Mouse (Mus musculus): ENCODE data around the gene Dock2. TPM values are rescaled to one million over a fixed set of nuclear protein-coding genes. Genes with fewer than 3 reads are reported as not detected.
"Not testable (repeated sequence)": the region's sequence is repeated elsewhere in the genome, so short reads cannot be mapped to it uniquely, and the experiment has no call there.

The Dock2 gene
- polyA plus RNA-seq (2012; rRNA removed) = 0.34 and 0.51 TPM in 2 replicates

GRCm38 (mm10) chr11:34783587-34784043 lies at the start of gene Dock2:
Gene Dock2, minus strand, starts transcription at chr11:34783892.
- no peak for DNase-seq (ENCODE audit: low read depth)

GRCm38 (mm10) chr11:34832678-34833077 lies 49.0 kb upstream of the Dock2 start:
- no peak for DNase-seq (ENCODE audit: low read depth)
- no peak for TF ChIP-seq POLR2A (IDR thresholded peaks at IDR 0.05; ENCODE audit: borderline replicate concordance, extremely low read depth, insufficient read depth, insufficient read length, poor library complexity, severe bottlenecking)
- TF ChIP-seq CTCF (IDR thresholded peaks at IDR 0.05; ENCODE audit: borderline replicate concordance, extremely low read depth, insufficient read depth, insufficient read length) = no peak

More at GRCm38 (mm10) chr11:34783587-34784043, at the start of gene Dock2:
- no peak for TF ChIP-seq CTCF (IDR thresholded peaks at IDR 0.05; ENCODE audit: borderline replicate concordance, extremely low read depth, insufficient read depth, insufficient read length)
- no peak for TF ChIP-seq POLR2A (IDR thresholded peaks at IDR 0.05; ENCODE audit: borderline replicate concordance, extremely low read depth, insufficient read depth, insufficient read length, poor library complexity, severe bottlenecking)

GRCm38 (mm10) chr11:34827803-34828202 lies 44.1 kb upstream of the Dock2 start:
- no peak for TF ChIP-seq POLR2A (IDR thresholded peaks at IDR 0.05; ENCODE audit: borderline replicate concordance, extremely low read depth, insufficient read depth, insufficient read length, poor library complexity, severe bottlenecking)
- no peak for TF ChIP-seq CTCF (IDR thresholded peaks at IDR 0.05; ENCODE audit: borderline replicate concordance, extremely low read depth, insufficient read depth, insufficient read length)
- no peak for DNase-seq (ENCODE audit: low read depth)

GRCm38 (mm10) chr11:34826940-34827339 lies 43.2 kb upstream of the Dock2 start:
- TF ChIP-seq CTCF (IDR thresholded peaks at IDR 0.05; ENCODE audit: borderline replicate concordance, extremely low read depth, insufficient read depth, insufficient read length) (no peak), POLR2A (IDR thresholded peaks at IDR 0.05; ENCODE audit: borderline replicate concordance, extremely low read depth, insufficient read depth, insufficient read length, poor library complexity, severe bottlenecking) (no peak)
- no peak for DNase-seq (ENCODE audit: low read depth)

GRCm38 (mm10) chr11:34824791-34825190 lies 41.1 kb upstream of the Dock2 start:
- DNase-seq (ENCODE audit: low read depth) = no peak
- TF ChIP-seq POLR2A (IDR thresholded peaks at IDR 0.05; ENCODE audit: borderline replicate concordance, extremely low read depth, insufficient read depth, insufficient read length, poor library complexity, severe bottlenecking) = no peak
- no peak for TF ChIP-seq CTCF (IDR thresholded peaks at IDR 0.05; ENCODE audit: borderline replicate concordance, extremely low read depth, insufficient read depth, insufficient read length)

GRCm38 (mm10) chr11:34814767-34815166 lies 31.1 kb upstream of the Dock2 start:
- DNase-seq (ENCODE audit: low read depth) = peak; percentile 73
- no peak for TF ChIP-seq POLR2A (IDR thresholded peaks at IDR 0.05; ENCODE audit: borderline replicate concordance, extremely low read depth, insufficient read depth, insufficient read length, poor library complexity, severe bottlenecking)
- peak; percentile 34; the same call in 1 of the 2 replicates for TF ChIP-seq CTCF (IDR thresholded peaks at IDR 0.05; ENCODE audit: borderline replicate concordance, extremely low read depth, insufficient read depth, insufficient read length)

GRCm38 (mm10) chr11:34814319-34814718 lies 30.6 kb upstream of the Dock2 start:
- no peak for DNase-seq (ENCODE audit: low read depth)
- TF ChIP-seq CTCF (IDR thresholded peaks at IDR 0.05; ENCODE audit: borderline replicate concordance, extremely low read depth, insufficient read depth, insufficient read length) (no peak), POLR2A (IDR thresholded peaks at IDR 0.05; ENCODE audit: borderline replicate concordance, extremely low read depth, insufficient read depth, insufficient read length, poor library complexity, severe bottlenecking) (no peak)

GRCm38 (mm10) chr11:34805026-34805425 lies 21.3 kb upstream of the Dock2 start:
- peak; percentile 4 for DNase-seq (ENCODE audit: low read depth)

GRCm38 (mm10) chr11:34798066-34798465 lies 14.4 kb upstream of the Dock2 start:
- not testable (repeated sequence) for DNase-seq (ENCODE audit: low read depth)

GRCm38 (mm10) chr11:34796097-34796496 lies 12.4 kb upstream of the Dock2 start:
- DNase-seq (ENCODE audit: low read depth) = no peak
- TF ChIP-seq CTCF (IDR thresholded peaks at IDR 0.05; ENCODE audit: borderline replicate concordance, extremely low read depth, insufficient read depth, insufficient read length) (no peak), POLR2A (IDR thresholded peaks at IDR 0.05; ENCODE audit: borderline replicate concordance, extremely low read depth, insufficient read depth, insufficient read length, poor library complexity, severe bottlenecking) (no peak)

- DNase-seq (ENCODE audit: low read depth) = no peak
- no peak for TF ChIP-seq CTCF (IDR thresholded peaks at IDR 0.05; ENCODE audit: borderline replicate concordance, extremely low read depth, insufficient read depth, insufficient read length)
- TF ChIP-seq POLR2A (IDR thresholded peaks at IDR 0.05; ENCODE audit: borderline replicate concordance, extremely low read depth, insufficient read depth, insufficient read length, poor library complexity, severe bottlenecking) = no peak
Observed at GRCm38 (mm10) chr11:34791872-34792271, 8.2 kb upstream of the Dock2 start.

GRCm38 (mm10) chr11:34784864-34785263 lies 1.2 kb upstream of the Dock2 start:
- DNase-seq (ENCODE audit: low read depth) = peak; percentile 37
- TF ChIP-seq POLR2A (IDR thresholded peaks at IDR 0.05; ENCODE audit: borderline replicate concordance, extremely low read depth, insufficient read depth, insufficient read length, poor library complexity, severe bottlenecking) = no peak
- TF ChIP-seq CTCF (IDR thresholded peaks at IDR 0.05; ENCODE audit: borderline replicate concordance, extremely low read depth, insufficient read depth, insufficient read length) = no peak
